Mouse (Mus musculus): ENCODE measurements around the gene Tet2.

Gene Tet2

GRCm38 (mm10) chr3:133435141-133435773 lies 109.7 kb downstream of the Tet2 start:
- DNase-seq = no peak

DNA sequence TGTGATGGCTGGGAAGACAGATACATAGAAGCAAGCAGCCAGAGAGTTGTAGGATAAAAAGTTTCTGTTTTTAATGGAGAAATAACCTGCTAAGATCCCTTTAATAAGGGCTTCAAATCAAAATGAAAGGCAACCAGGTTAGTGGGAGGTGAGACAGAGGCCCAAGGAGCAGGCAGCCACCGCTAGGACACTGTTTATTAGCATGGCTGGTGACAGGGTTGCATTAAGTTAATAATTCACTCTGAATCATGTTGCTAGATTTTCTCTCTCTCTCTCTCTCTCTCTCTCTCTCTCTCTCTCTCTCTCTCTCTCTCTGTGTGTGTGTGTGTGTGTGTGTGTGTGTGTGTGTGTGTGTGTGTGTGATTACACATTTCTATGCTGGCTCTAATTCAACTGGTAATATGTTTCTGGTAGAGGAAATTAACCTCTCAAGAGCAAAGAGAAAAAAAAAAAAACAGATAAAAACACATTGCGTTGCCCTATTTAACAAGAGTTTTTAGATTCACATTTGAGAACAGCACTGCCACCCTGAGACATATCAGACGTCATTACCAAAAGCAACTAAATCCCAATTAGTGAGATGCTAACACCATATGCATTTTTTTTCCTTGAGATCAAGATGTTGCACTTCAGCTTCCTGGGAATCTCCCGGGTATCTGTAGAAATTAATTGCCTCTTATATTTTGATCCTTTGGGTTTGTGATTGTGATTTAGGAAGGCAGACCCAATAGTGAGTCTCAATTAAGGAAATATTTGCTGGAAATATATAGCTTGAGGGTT lies 115.4 kb downstream of the Tet2 start:
- no peak for DNase-seq

- DNase-seq = no peak
These were observed 116.9 kb downstream of the Tet2 start for GRCm38 (mm10) chr3:133428003-133428402.

GRCm38 (mm10) chr3:133423073-133423472 lies 121.9 kb downstream of the Tet2 start:
- no peak for DNase-seq

GRCm38 (mm10) chr3:133414747-133415146 lies 130.2 kb downstream of the Tet2 start:
- no peak for DNase-seq

Measured in cerebellum, adult 11 months (tissue).